Mouse (Mus musculus) brown adipose tissue, adult 24 weeks (tissue): Measurements from ENCODE around the gene Krtap5-3. TPM values are rescaled to one million over a fixed set of nuclear protein-coding genes. Genes with fewer than 3 reads are reported as not detected.
"Not testable (repeated sequence)": the region's sequence is repeated elsewhere in the genome, so short reads cannot be mapped to it uniquely, and the experiment has no call there.

Experiments used
- H3K27ac ChIP-seq: fragments of 200-500 bp; replicated peaks from 2 replicates; pipeline ENCODE4 v1.5.1; 2012; ENCODE audit warnings: low read depth, mild to moderate bottlenecking, low read length
- H3K4me1 ChIP-seq: fragments of 200-500 bp; 2 replicates; pipeline ENCODE4 v1.6.1; 2012; ENCODE audit warnings: low read length, mixed read lengths; ENCODE audit not compliant: control insufficient read depth, insufficient read depth, insufficient read length
- H3K4me3 ChIP-seq: fragments of 200-500 bp; 2 replicates; pipeline ENCODE4 v1.5.1; 2012; ENCODE audit warnings: low read depth, mild to moderate bottlenecking, low read length, moderate library complexity; ENCODE audit not compliant: insufficient read depth
- polyA plus RNA-seq: library from polyadenylated mRNA; stranded (reverse); fragments of >200 nt; gene quantifications from 2 replicates; pipeline ENCODE4 v1.2.4, GENCODE M21; 2012; ENCODE audit not compliant: missing spikeins, insufficient read depth, insufficient read length

Gene Krtap5-3
- polyA plus RNA-seq, 1 experiment = not detected

DNA sequence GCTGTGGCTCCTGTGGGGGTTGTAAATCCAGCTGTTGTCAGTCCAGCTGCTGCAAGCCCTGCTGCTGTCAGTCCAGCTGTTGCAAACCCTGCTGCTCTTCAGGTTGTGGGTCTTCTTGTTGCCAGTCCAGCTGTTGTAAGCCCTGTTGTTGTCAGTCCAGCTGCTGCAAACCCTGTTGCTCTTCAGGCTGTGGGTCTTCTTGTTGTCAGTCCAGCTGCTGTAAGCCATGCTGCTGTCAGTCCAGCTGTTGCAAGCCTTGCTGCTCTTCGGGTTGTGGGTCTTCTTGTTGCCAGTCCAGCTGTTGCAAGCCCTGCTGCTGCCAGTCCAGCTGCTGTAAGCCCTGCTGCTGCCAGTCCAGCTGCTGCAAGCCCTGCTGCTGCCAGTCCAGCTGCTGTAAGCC is 11.0 kb downstream of the Krtap5-3 start:
- H3K4me3 ChIP-seq, H3K4me1 ChIP-seq, H3K27ac ChIP-seq: not testable (repeated sequence)

- Histone ChIP-seq H3K4me1 (no peaks in the 10 kb centered on the region), H3K27ac (no peak overlapping the region), H3K4me3 (no peak overlapping the region)
Measured at GRCm38 (mm10) chr7:142224518-142224917, 23.4 kb downstream of the Krtap5-3 start.

- H3K4me3 ChIP-seq, H3K4me1 ChIP-seq: not testable (repeated sequence)
- 0 out of 2 replicates have a peak within 1 kb of the TSS, but pooled peaks have one; percentile 17 for H3K27ac ChIP-seq
Measured at GRCm38 (mm10) chr7:142229871-142230270, 28.7 kb downstream of the Krtap5-3 start, which contains the start of gene Krtap5-5. Gene Krtap5-5, minus strand, starts transcription at chr7:142229971.

GRCm38 (mm10) chr7:142231540-142231939 is 30.4 kb downstream of the Krtap5-3 start:
- H3K4me1 ChIP-seq = peaks cover 3% of the 10 kb centered on the region; the same call in 1 of the 2 replicates

GRCm38 (mm10) chr7:142240978-142241377 is 39.8 kb downstream of the Krtap5-3 start, which contains the start of gene Gm40460:
Gene Gm40460, minus strand, starts transcription at chr7:142241078.
- Histone ChIP-seq H3K27ac (no peak within 1 kb of the TSS), H3K4me3 (no peak within 1 kb of the TSS), H3K4me1 (no peaks in the 10 kb centered on the region)

More at GRCm38 (mm10) chr7:142231540-142231939, 30.4 kb downstream of the Krtap5-3 start:
- H3K27ac ChIP-seq = no peak overlapping the region
- no peak overlapping the region for H3K4me3 ChIP-seq

DNA sequence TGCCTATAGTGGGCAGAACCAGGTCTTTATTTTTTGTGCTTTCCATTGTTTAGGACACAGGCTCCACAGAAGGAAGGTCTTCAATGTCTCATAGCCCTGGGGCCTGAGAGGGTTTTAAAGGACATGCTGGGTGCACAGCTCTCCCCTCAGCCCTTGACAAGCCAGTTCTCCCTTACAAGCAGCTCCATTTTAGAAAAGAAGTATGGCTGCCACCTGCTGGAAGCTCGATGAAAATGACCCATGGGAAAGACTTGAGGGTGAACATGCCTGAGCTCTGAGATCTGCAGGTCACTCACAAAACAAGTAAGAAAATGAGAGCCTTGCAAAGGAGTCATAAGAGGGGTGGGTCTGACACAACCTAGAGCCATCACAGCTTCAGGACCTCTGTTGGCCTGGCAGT is 48.7 kb downstream of the Krtap5-3 start:
- Histone ChIP-seq H3K27ac (no peak overlapping the region), H3K4me1 (no peaks in the 10 kb centered on the region), H3K4me3 (no peak overlapping the region)

Other genes with a start within 250 kb of the Krtap5-3 start
- gene Mob2, start 140.3 kb upstream of the Krtap5-3 start, polyA plus RNA-seq = 29.6 and 34.7 TPM in 2 replicates
- gene Dusp8, start 105.5 kb upstream of the Krtap5-3 start, polyA plus RNA-seq = 6.7 and 8.2 TPM in 2 replicates
- gene Gm45618, start 80.6 kb upstream of the Krtap5-3 start, polyA plus RNA-seq = not detected in 2 replicates
- gene Gm39115, start 65.3 kb upstream of the Krtap5-3 start, polyA plus RNA-seq = not detected in 2 replicates
- gene Gm45337, start 56.8 kb upstream of the Krtap5-3 start, polyA plus RNA-seq = not detected in 2 replicates
- not detected in 2 replicates for gene Gm29735, start 44.3 kb upstream of the Krtap5-3 start, polyA plus RNA-seq
- not detected in 2 replicates for gene Gm4553, start 35.6 kb upstream of the Krtap5-3 start, polyA plus RNA-seq
- not detected in 2 replicates for gene Krtap5-2, start 25.4 kb upstream of the Krtap5-3 start, polyA plus RNA-seq
- not detected in 2 replicates for gene Gm10153, start 11.0 kb upstream of the Krtap5-3 start, polyA plus RNA-seq
- not detected in 2 replicates for gene Gm7579, start 10.5 kb downstream of the Krtap5-3 start, polyA plus RNA-seq
- gene Krtap5-5, start 28.6 kb downstream of the Krtap5-3 start, polyA plus RNA-seq = not detected in 2 replicates
- not detected in 2 replicates for gene Gm40460, start 39.7 kb downstream of the Krtap5-3 start, polyA plus RNA-seq
- not detected in 2 replicates for gene Gm2431, start 57.0 kb downstream of the Krtap5-3 start, polyA plus RNA-seq
- not detected in 2 replicates for gene Gm4559, start 73.0 kb downstream of the Krtap5-3 start, polyA plus RNA-seq
- gene Krtap5-1, start 95.8 kb downstream of the Krtap5-3 start, polyA plus RNA-seq = not detected in 2 replicates
- not detected in 2 replicates for gene Krtap5-4, start 102.2 kb downstream of the Krtap5-3 start, polyA plus RNA-seq
- 1.5 TPM in 1 of 2 replicates, not detected in the other for gene Ifitm10, start 172.4 kb downstream of the Krtap5-3 start, polyA plus RNA-seq
- 3.0 and 3.8 TPM in 2 replicates for gene Gm49369, start 181.3 kb downstream of the Krtap5-3 start, polyA plus RNA-seq
- gene Ctsd, start 186.7 kb downstream of the Krtap5-3 start, polyA plus RNA-seq = 1,099 and 1,150 TPM in 2 replicates
- gene Syt8, start 233.5 kb downstream of the Krtap5-3 start, polyA plus RNA-seq = not detected in 2 replicates
- 232 and 484 TPM in 2 replicates for gene Tnni2, start 240.4 kb downstream of the Krtap5-3 start, polyA plus RNA-seq